ENCODE assay signal across 8 mouse cellular contexts in the genomic region with DNA sequence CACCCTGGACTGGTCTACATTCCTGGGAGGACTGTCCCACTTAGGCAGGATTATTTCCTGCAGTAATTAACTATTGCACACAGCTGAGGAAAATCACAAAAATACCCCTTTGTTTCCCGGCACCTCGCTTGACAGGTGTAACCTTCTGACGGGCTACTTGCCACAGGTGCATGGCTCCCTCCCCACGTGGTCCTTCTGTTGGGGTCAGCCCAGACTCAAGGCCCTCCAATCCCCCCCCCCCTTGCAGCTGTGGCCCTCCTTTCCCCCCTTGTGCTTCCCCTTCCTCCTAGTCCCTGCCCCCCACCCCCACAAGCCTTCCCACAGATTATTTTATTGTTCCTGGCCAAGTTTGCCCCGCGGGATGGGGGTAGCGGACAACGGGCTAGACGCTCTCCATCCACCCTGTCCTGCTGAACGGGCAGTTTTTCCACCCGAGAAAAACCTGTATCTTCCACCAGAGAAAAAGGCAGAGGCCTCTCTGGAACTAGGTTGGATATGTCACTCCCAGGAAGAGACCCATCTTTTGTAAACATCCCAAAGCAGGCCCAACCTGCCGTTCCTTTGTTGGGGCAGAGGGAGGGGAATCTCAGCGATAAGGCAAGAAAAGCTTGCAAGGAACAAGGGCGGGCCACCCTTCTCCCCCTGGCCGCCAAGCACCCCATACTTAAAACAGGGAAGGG. TPM values are rescaled to one million over a fixed set of nuclear protein-coding genes. Genes with fewer than 3 reads are reported as not detected.
DNase-seq lines count a peak whose midpoint lies in the region; ATAC-seq and TF ChIP-seq lines count a peak whose summit lies in the region.

No protein-coding gene starts in this region.

- no peaks in the 10 kb centered on the region for H3K27me3 ChIP-seq in kidney, adult 2 months (replicated peaks; ENCODE audit: control insufficient read depth, insufficient read depth, low read length)
- H3K27me3 ChIP-seq in MEL (ENCODE audit: control insufficient read depth in 1 of 2, insufficient read depth in 2 of 2, low read length in 2 of 2): no peaks in the 10 kb centered on the region
- H3K27me3 ChIP-seq in embryonic facial prominence, embryonic 12.5 days: no peaks in the 10 kb centered on the region
- H3K27me3 ChIP-seq in intestine, embryonic 16.5 days (replicated peaks; ENCODE audit: control insufficient read depth, insufficient read depth, low read length): no peaks in the 10 kb centered on the region

- TF ChIP-seq CTCF in kidney, adult 2 months (conservative IDR thresholded peaks at IDR 0.05; ENCODE audit: insufficient read depth, insufficient read length, low read depth, low read length): no peak
- no peak for TF ChIP-seq CTCF in MEL (IDR thresholded peaks at IDR 0.05 in 2 of 3, conservative IDR thresholded peaks at IDR 0.05 in 1 of 3; ENCODE audit: control insufficient read depth in 1 of 3, insufficient read depth in 1 of 3, low read depth in 2 of 3, low read length in 3 of 3, poor library complexity in 1 of 3, severe bottlenecking in 1 of 3)

- WGBS in kidney, adult 2 months: under 1% methylated on average over 15 of the region's 15 CpGs
- WGBS in embryonic facial prominence, embryonic 12.5 days: 1% methylated on average over 15 of the region's 15 CpGs
- 0% methylated on average over 15 of the region's 15 CpGs for WGBS in intestine, embryonic 16.5 days

- no peak for TF ChIP-seq EP300 in MEL (IDR thresholded peaks at IDR 0.05; ENCODE audit: low read depth in 1 of 2, low read length in 2 of 2)

- H3K4me3 ChIP-seq in kidney, adult 2 months (ENCODE audit: insufficient read depth, low read depth, low read length): peak overlapping the region; percentile 68
- H3K4me3 ChIP-seq in MEL (ENCODE audit: control insufficient read depth in 1 of 2, insufficient read depth in 1 of 2, low read depth in 2 of 2, low read length in 2 of 2): peak overlapping the region; percentile 88 to 96
- H3K4me3 ChIP-seq in embryonic facial prominence, embryonic 12.5 days: peak overlapping the region; percentile 98
- peak overlapping the region; percentile 68 for H3K4me3 ChIP-seq in intestine, embryonic 16.5 days (ENCODE audit: low read length)

- no peak for ATAC-seq in embryonic facial prominence, embryonic 12.5 days (ENCODE audit: insufficient number of reproducible peaks, insufficient read depth, low FRiP score, low TSS enrichment)
- ATAC-seq in intestine, embryonic 16.5 days: no peak

- H3K36me3 ChIP-seq in kidney, adult 2 months (ENCODE audit: control insufficient read depth, insufficient read depth, low read length): no peaks in the 10 kb centered on the region; the same call in 1 of the 2 replicates
- peaks cover 3 to 17% of the 10 kb centered on the region in 2 experiments for H3K36me3 ChIP-seq in MEL (ENCODE audit: control insufficient read depth in 1 of 2, insufficient read depth in 2 of 2, low read length in 2 of 2)
- H3K36me3 ChIP-seq in embryonic facial prominence, embryonic 12.5 days: peaks cover 12% of the 10 kb centered on the region
- H3K36me3 ChIP-seq in intestine, embryonic 16.5 days (ENCODE audit: control insufficient read depth, insufficient read depth, low read length): peaks cover 3% of the 10 kb centered on the region

- TF ChIP-seq POLR2A in kidney, adult 2 months (IDR thresholded peaks at IDR 0.05; ENCODE audit: low read depth, low read length): no peak
- peak; percentile 2 to 44; a peak in 1 of 4 replicates for TF ChIP-seq POLR2A in MEL (IDR thresholded peaks at IDR 0.05; ENCODE audit: control insufficient read depth in 1 of 2, insufficient read depth in 1 of 2, low read depth in 1 of 2, low read length in 2 of 2, poor library complexity in 1 of 2)

- no peaks in the 10 kb centered on the region for H3K9me3 ChIP-seq in MEL (replicated peaks; ENCODE audit: insufficient read depth, low read length)
- no peaks in the 10 kb centered on the region for H3K9me3 ChIP-seq in embryonic facial prominence, embryonic 12.5 days
- H3K9me3 ChIP-seq in intestine, embryonic 16.5 days (ENCODE audit: control insufficient read depth, low read length): no peaks in the 10 kb centered on the region

- H3K4me2 ChIP-seq in embryonic facial prominence, embryonic 12.5 days (replicated peaks): peak overlapping the region; percentile 85
- peak overlapping the region; percentile 85 for H3K4me2 ChIP-seq in intestine, embryonic 16.5 days (ENCODE audit: low read depth, low read length)

- TF ChIP-seq RAD21 in MEL (IDR thresholded peaks at IDR 0.05; ENCODE audit: low read depth, low read length): no peak

- peaks cover 19% of the 10 kb centered on the region for H3K4me1 ChIP-seq in kidney, adult 2 months (ENCODE audit: control insufficient read depth, insufficient read depth, low read length)
- H3K4me1 ChIP-seq in MEL (ENCODE audit: control insufficient read depth in 1 of 2, insufficient read depth in 2 of 2, low read length in 2 of 2): peaks cover 9 to 10% of the 10 kb centered on the region in 2 experiments; a peak in 3 of 4 replicates
- peaks cover 9% of the 10 kb centered on the region for H3K4me1 ChIP-seq in embryonic facial prominence, embryonic 12.5 days
- peaks cover 8% of the 10 kb centered on the region; the same call in 1 of the 2 replicates for H3K4me1 ChIP-seq in intestine, embryonic 16.5 days (ENCODE audit: control insufficient read depth, insufficient read depth, low read length)

- H3K9ac ChIP-seq in MEL (ENCODE audit: control insufficient read depth, low read depth, low read length, poor library complexity, severe bottlenecking): peak overlapping the region; percentile 100
- H3K9ac ChIP-seq in embryonic facial prominence, embryonic 12.5 days: peak overlapping the region; percentile 99
- peak overlapping the region; percentile 81 for H3K9ac ChIP-seq in intestine, embryonic 16.5 days (ENCODE audit: low read depth, low read length)

- DNase-seq in kidney, adult 2 months: peak; percentile 24
- DNase-seq in kidney, adult 8-10 months: no peak
- peak; percentile 65 for DNase-seq in MEL (ENCODE audit: low read depth, low spot score)
- DNase-seq in lung, postnatal 14 days: peak; percentile 42
- peak; percentile 46 for DNase-seq in testis, postnatal 14 days (ENCODE audit: low spot score)
- DNase-seq in layer of hippocampus, adult 9-10 months (ENCODE audit: low spot score): no peak

- peaks cover 38% of the 10 kb centered on the region for H3K79me2 ChIP-seq in MEL (ENCODE audit: control insufficient read depth, insufficient read depth, low read length, poor library complexity)

- peak overlapping the region; percentile 79 for H3K27ac ChIP-seq in kidney, adult 2 months (ENCODE audit: insufficient read depth, low read depth, low read length)
- H3K27ac ChIP-seq in MEL (ENCODE audit: control insufficient read depth, low read depth, low read length): peak overlapping the region; percentile 55
- peak overlapping the region; percentile 90 for H3K27ac ChIP-seq in embryonic facial prominence, embryonic 12.5 days
- H3K27ac ChIP-seq in intestine, embryonic 16.5 days (ENCODE audit: low read length): peak overlapping the region; percentile 87

TF ChIP-seq in MEL, 35 proteins besides CTCF, POLR2A, EP300 and RAD21:
- TF ChIP-seq MXI1 (IDR thresholded peaks at IDR 0.05; ENCODE audit: low read depth, low read length) (peak; percentile 32; the same call in 1 of the 2 replicates), MAX (IDR thresholded peaks at IDR 0.05; ENCODE audit: low read length) (no peak), SIN3A (IDR thresholded peaks at IDR 0.05; ENCODE audit: low read length) (peak; percentile 55), JUND (IDR thresholded peaks at IDR 0.05; ENCODE audit: low read depth, low read length) (no peak), POLR2AphosphoS2 (IDR thresholded peaks at IDR 0.05; ENCODE audit: low read length) (no peak; the same call in 1 of the 2 replicates), ZKSCAN1 (IDR thresholded peaks at IDR 0.05; ENCODE audit: low read depth, low read length) (no peak), UBTF (IDR thresholded peaks at IDR 0.05; ENCODE audit: borderline replicate concordance, insufficient read depth, low read depth, low read length) (0 out of 2 replicates have a peak, but pooled peaks have one; percentile 38), RCOR1 (IDR thresholded peaks at IDR 0.05; ENCODE audit: low read depth, low read length) (peak; percentile 25; the same call in 1 of the 2 replicates), POLR2AphosphoS5 (IDR thresholded peaks at IDR 0.05; ENCODE audit: borderline replicate concordance, low read depth, low read length) (no peak), MAZ (IDR thresholded peaks at IDR 0.05; ENCODE audit: low read depth, low read length) (0 out of 2 replicates have a peak, but pooled peaks have one; percentile 51), SMC3 (IDR thresholded peaks at IDR 0.05; ENCODE audit: low read depth, low read length) (0 out of 2 replicates have a peak, but pooled peaks have one; percentile 1), NELFE (IDR thresholded peaks at IDR 0.05; ENCODE audit: low read depth, low read length) (no peak), MYC (IDR thresholded peaks at IDR 0.05; ENCODE audit: low read depth, low read length) (peak; percentile 4; the same call in 1 of the 2 replicates)

RNA-seq across cellular contexts. Expression of a gene that starts 2.2 kb away (rescaled TPM):
- polyA plus RNA-seq in kidney, adult 2 months (2012; rRNA removed): 165 and 166 TPM in 2 replicates
- 74.2 and 83.5 TPM in 2 replicates for total RNA-seq in MEL (2012; rRNA removed)
- polyA plus RNA-seq in MEL (2012; ENCODE audit: insufficient read depth in 1 of 2, insufficient read length in 2 of 2, low read depth in 1 of 2, low replicate concordance in 2 of 2, missing spikeins in 1 of 2): 100 to 1,000 TPM in 1 of 2 experiments, not detected in 1; 385 TPM
- 537 and 549 TPM in 2 replicates for polyA plus RNA-seq in embryonic facial prominence, embryonic 12.5 days (2016; fragmentation: Nextera tagmentation; extraction: Ambion mirVana)
- 173 and 183 TPM in 2 replicates for polyA plus RNA-seq in intestine, embryonic 16.5 days (2015; fragmentation: Nextera tagmentation; extraction: Ambion mirVana)

Comparison
In these comparisons a context has a peak if more than half of its experiments do, and no peak if none do; other contexts are left out.
1. DNase-seq: peak in kidney, adult 2 months (single experiment), MEL (single experiment), lung, postnatal 14 days (single experiment) and testis, postnatal 14 days (single experiment); none in kidney, adult 8-10 months (0 of 2) and layer of hippocampus, adult 9-10 months (single experiment).
2. Peak in every context shown above with its lines, with median percentiles within 50 percentile points of each other: H3K27ac ChIP-seq, H3K4me3 ChIP-seq and H3K9ac ChIP-seq.